In genomic region chr6:56879352-56879955, GRCm38 (mm10) we compare ENCODE assay signal across 12 mouse cellular contexts. TPM values are rescaled to one million over a fixed set of nuclear protein-coding genes. Genes with fewer than 3 reads are reported as not detected.
DNase-seq lines count a peak whose midpoint lies in the region; ATAC-seq and TF ChIP-seq lines count a peak whose summit lies in the region.
"Had no signal": no experiment of that assay in that cellular context is flagged by ENCODE, and none has a peak within 500 bp of the region (broad histone marks: within the 10 kb centered on the region; RNA-seq: fewer than 3 reads in every experiment).

No protein-coding gene starts in this region.

- DNase-seq in heart, adult 18-20 months: no peak
- DNase-seq in CD4-positive, CD25-positive, alpha-beta regulatory T cell, adult 2 months (ENCODE audit: low read depth, low spot score): peak; percentile 15
- peak; percentile 50 for DNase-seq in heart, postnatal 0 days (ENCODE audit: low spot score)
- no peak for DNase-seq in gastrocnemius, postnatal 14 days
- no peak for DNase-seq in gastrocnemius, adult 8-10 months (ENCODE audit: low spot score in 2 of 2)
- DNase-seq: adrenal gland, adult 2 months; cerebellum, adult 11 months; gastrocnemius, postnatal 25 days; kidney, postnatal 10 days had no signal

- H3K9ac ChIP-seq in heart, embryonic 15.5 days: no peak overlapping the region
- H3K9ac ChIP-seq in heart, postnatal 0 days (replicated peaks; ENCODE audit: low read depth, low read length): no peak overlapping the region

- no peak for TF ChIP-seq CTCF in heart, postnatal 0 days (IDR thresholded peaks at IDR 0.05; ENCODE audit: low read depth)

- H3K27ac ChIP-seq in heart, embryonic 15.5 days: peak overlapping the region; percentile 44
- peak overlapping the region; percentile 43 for H3K27ac ChIP-seq in heart, postnatal 0 days (ENCODE audit: low read depth)

- peak; percentile 82 for ATAC-seq in heart, embryonic 15.5 days (replicated peaks; ENCODE audit: insufficient number of reproducible peaks, insufficient read depth, low FRiP score, low read depth)
- peak; percentile 69 for ATAC-seq in heart, postnatal 0 days (ENCODE audit: insufficient read depth, low read depth)
- ATAC-seq in megakaryocyte, adult 5-6 weeks (ENCODE audit: poor library complexity, severe bottlenecking): peak; percentile 84
- no peak for ATAC-seq in erythroblast, adult 5-6 weeks (replicated peaks; ENCODE audit: low FRiP score, poor library complexity, severe bottlenecking)

- TF ChIP-seq EP300 in heart, postnatal 0 days (IDR thresholded peaks at IDR 0.05; ENCODE audit: low read depth): no peak

- no peak overlapping the region for H3K4me2 ChIP-seq in heart, embryonic 15.5 days
- H3K4me2 ChIP-seq in heart, postnatal 0 days (ENCODE audit: low read depth, low read length): no peak overlapping the region

- intact Hi-C loops in gastrocnemius, postnatal 14 days (cut with DNase I; ENCODE audit: low total_unique reads): no loop called here

- peaks cover 16% of the 10 kb centered on the region for H3K4me1 ChIP-seq in heart, embryonic 15.5 days (replicated peaks)
- peaks cover 9% of the 10 kb centered on the region for H3K4me1 ChIP-seq in heart, postnatal 0 days (ENCODE audit: control insufficient read depth, insufficient read depth)

- H3K36me3 ChIP-seq in heart, embryonic 15.5 days: peaks cover 37% of the 10 kb centered on the region
- peaks cover 59% of the 10 kb centered on the region for H3K36me3 ChIP-seq in heart, postnatal 0 days (replicated peaks; ENCODE audit: control insufficient read depth, insufficient read depth, low read length)

- H3K4me3 ChIP-seq in heart, embryonic 15.5 days: no peak overlapping the region
- no peak overlapping the region for H3K4me3 ChIP-seq in heart, postnatal 0 days (ENCODE audit: low read depth, low read length)

- WGBS in heart, embryonic 15.5 days: 24% methylated on average over 1 of the region's 1 CpGs
- 3% methylated on average over 1 of the region's 1 CpGs for WGBS in heart, postnatal 0 days

- H3K27me3 ChIP-seq in heart, embryonic 15.5 days: no peaks in the 10 kb centered on the region
- no peaks in the 10 kb centered on the region for H3K27me3 ChIP-seq in heart, postnatal 0 days (ENCODE audit: control insufficient read depth, insufficient read depth, low read length)

- H3K9me3 ChIP-seq in heart, embryonic 15.5 days (replicated peaks): no peaks in the 10 kb centered on the region
- no peaks in the 10 kb centered on the region for H3K9me3 ChIP-seq in heart, postnatal 0 days (replicated peaks; ENCODE audit: control insufficient read depth, low read length)

RNA-seq across cellular contexts. Expression of gene Nt5c3, which starts 44.3 kb away (rescaled TPM):
- polyA plus RNA-seq in heart, embryonic 15.5 days (2015; fragmentation: Nextera tagmentation; extraction: Ambion mirVana): 64.4 and 71.7 TPM in 2 replicates
- 10 to 100 TPM; 77.4 to 91.0 TPM for total RNA-seq in heart, adult 18-20 months (2021)
- total RNA-seq in heart, postnatal 0 days (2014; rRNA removed; ENCODE audit: low replicate concordance): 65.3 and 74.0 TPM in 2 replicates
- polyA plus RNA-seq in heart, postnatal 0 days (2015; fragmentation: Nextera tagmentation; extraction: Ambion mirVana): 95.9 and 108 TPM in 2 replicates
- total RNA-seq in megakaryocyte, adult 5-6 weeks (2015): 64.6 and 71.0 TPM in 2 replicates
- total RNA-seq in megakaryocyte, adult 5-6 weeks (2017): 36.6 TPM in 2 replicates
- 10 to 100 TPM; 53.9 to 58.8 TPM for total RNA-seq in gastrocnemius, postnatal 14 days (2021)
- 10 to 100 TPM; 42.6 to 57.6 (median 54.1) TPM for total RNA-seq in gastrocnemius, adult 8-10 months (2022)
- total RNA-seq in erythroblast, adult 5-6 weeks (2015; ENCODE audit: low replicate concordance): 1,582 and 1,701 TPM in 2 replicates
- 1,564 and 2,163 TPM in 2 replicates for total RNA-seq in erythroblast, adult 5-6 weeks (2017; ENCODE audit: low replicate concordance)

RNA-seq across cellular contexts. Expression of gene Vmn1r4, which starts 44.4 kb away (rescaled TPM):
- 0.10 and 0.21 TPM in 2 replicates for polyA plus RNA-seq in heart, embryonic 15.5 days (2015; fragmentation: Nextera tagmentation; extraction: Ambion mirVana)
- total RNA-seq in heart, adult 18-20 months (2021): under 1 TPM in 1 of 2 experiments, not detected in 1; 0.18 TPM
- total RNA-seq in heart, postnatal 0 days (2014; rRNA removed; ENCODE audit: low replicate concordance): not detected in 2 replicates
- polyA plus RNA-seq in heart, postnatal 0 days (2015; fragmentation: Nextera tagmentation; extraction: Ambion mirVana): 0.07 and 0.19 TPM in 2 replicates
- 0.47 TPM in 1 of 2 replicates, not detected in the other for total RNA-seq in megakaryocyte, adult 5-6 weeks (2015)
- total RNA-seq in megakaryocyte, adult 5-6 weeks (2017): 0.07 TPM in 1 of 2 replicates, not detected in the other
- total RNA-seq in gastrocnemius, postnatal 14 days (2021): under 1 TPM; 0.10 to 0.18 TPM
- total RNA-seq in gastrocnemius, adult 8-10 months (2022): under 1 TPM in 1 of 4 experiments, not detected in 3; 0.19 TPM
- 1.5 TPM in 1 of 2 replicates, not detected in the other for total RNA-seq in erythroblast, adult 5-6 weeks (2015; ENCODE audit: low replicate concordance)
- total RNA-seq in erythroblast, adult 5-6 weeks (2017; ENCODE audit: low replicate concordance): 0.56 and 1.7 TPM in 2 replicates

RNA-seq across cellular contexts. Expression of gene Fkbp9, which starts 47.6 kb away (rescaled TPM):
- polyA plus RNA-seq in heart, embryonic 15.5 days (2015; fragmentation: Nextera tagmentation; extraction: Ambion mirVana): 129 and 161 TPM in 2 replicates
- 10 to 100 TPM; 90.3 to 90.9 TPM for total RNA-seq in heart, adult 18-20 months (2021)
- total RNA-seq in heart, postnatal 0 days (2014; rRNA removed; ENCODE audit: low replicate concordance): 123 and 142 TPM in 2 replicates
- polyA plus RNA-seq in heart, postnatal 0 days (2015; fragmentation: Nextera tagmentation; extraction: Ambion mirVana): 90.0 and 90.2 TPM in 2 replicates
- 0.20 and 0.91 TPM in 2 replicates for total RNA-seq in megakaryocyte, adult 5-6 weeks (2015)
- 0.73 and 1.2 TPM in 2 replicates for total RNA-seq in megakaryocyte, adult 5-6 weeks (2017)
- 10 to 100 TPM; 78.4 to 90.1 TPM for total RNA-seq in gastrocnemius, postnatal 14 days (2021)
- total RNA-seq in gastrocnemius, adult 8-10 months (2022): 10 to 100 TPM; 58.9 to 65.0 (median 60.8) TPM
- 1.3 TPM in 1 of 2 replicates, not detected in the other for total RNA-seq in erythroblast, adult 5-6 weeks (2015; ENCODE audit: low replicate concordance)
- total RNA-seq in erythroblast, adult 5-6 weeks (2017; ENCODE audit: low replicate concordance): 1.3 and 2.5 TPM in 2 replicates

Comparison
In these comparisons a context has a peak if more than half of its experiments do, and no peak if none do; other contexts are left out.
1. DNase-seq: peak in CD4-positive, CD25-positive, alpha-beta regulatory T cell, adult 2 months (single experiment) and heart, postnatal 0 days (single experiment); none in heart, adult 18-20 months (0 of 2), gastrocnemius, postnatal 14 days (single experiment) and gastrocnemius, adult 8-10 months (0 of 2).
2. RNA of gene Nt5c3, which starts 44.3 kb away (total RNA-seq): 1,564 to 2,163 TPM in erythroblast, adult 5-6 weeks; 77.4 to 91.0 TPM in heart, adult 18-20 months, 65.3 to 74.0 TPM in heart, postnatal 0 days, 36.6 to 71.0 TPM in megakaryocyte, adult 5-6 weeks, 53.9 to 58.8 TPM in gastrocnemius, postnatal 14 days and 42.6 to 57.6 TPM in gastrocnemius, adult 8-10 months; every median in the first group is over 10 times any median in the second.
3. RNA of gene Fkbp9, which starts 47.6 kb away (total RNA-seq): 123 to 142 TPM in heart, postnatal 0 days, 90.3 to 90.9 TPM in heart, adult 18-20 months, 78.4 to 90.1 TPM in gastrocnemius, postnatal 14 days and 58.9 to 65.0 TPM in gastrocnemius, adult 8-10 months; 1.3 to 2.5 TPM in erythroblast, adult 5-6 weeks and 0.20 to 1.2 TPM in megakaryocyte, adult 5-6 weeks; every median in the first group is over 10 times any median in the second.